Mouse (Mus musculus) ovary, postnatal 14 days (tissue): ENCODE results near the gene Pank2.
"Not testable (repeated sequence)": the region's sequence is repeated elsewhere in the genome, so short reads cannot be mapped to it uniquely, and the experiment has no call there.

Experiments used
- DNase-seq: peaks from one replicate; pipeline ENCODE4 v3.0.0; 2022; ENCODE audit warnings: low spot score

The Pank2 gene

DNA sequence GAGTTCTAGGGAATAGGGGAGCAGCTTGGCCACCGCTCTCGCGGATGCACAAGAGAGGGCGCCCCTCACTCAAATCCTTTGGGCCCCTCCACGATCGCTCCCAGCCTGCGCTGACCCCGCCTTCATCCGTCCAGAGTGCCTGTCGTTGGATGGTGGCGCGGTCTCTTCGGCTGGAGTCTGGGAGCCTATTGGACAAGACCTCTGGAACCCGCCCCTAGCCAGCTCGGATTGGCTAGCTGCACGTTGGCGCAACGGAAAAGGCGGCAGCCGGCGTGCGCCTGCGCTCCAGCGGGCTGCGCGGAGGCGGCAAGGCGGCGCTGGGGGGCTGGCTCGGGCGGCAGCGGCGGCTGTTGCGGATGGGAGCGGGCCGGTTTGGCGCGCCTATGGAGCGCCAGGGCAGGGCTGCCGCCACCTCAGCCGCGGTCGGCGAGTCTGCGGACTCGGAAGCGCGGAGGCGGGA, at the start of gene Pank2:
Pank2 (plus strand) TSS at position 283 of the 460 bp plus-strand sequence.
- peak; percentile 91 for DNase-seq

DNA sequence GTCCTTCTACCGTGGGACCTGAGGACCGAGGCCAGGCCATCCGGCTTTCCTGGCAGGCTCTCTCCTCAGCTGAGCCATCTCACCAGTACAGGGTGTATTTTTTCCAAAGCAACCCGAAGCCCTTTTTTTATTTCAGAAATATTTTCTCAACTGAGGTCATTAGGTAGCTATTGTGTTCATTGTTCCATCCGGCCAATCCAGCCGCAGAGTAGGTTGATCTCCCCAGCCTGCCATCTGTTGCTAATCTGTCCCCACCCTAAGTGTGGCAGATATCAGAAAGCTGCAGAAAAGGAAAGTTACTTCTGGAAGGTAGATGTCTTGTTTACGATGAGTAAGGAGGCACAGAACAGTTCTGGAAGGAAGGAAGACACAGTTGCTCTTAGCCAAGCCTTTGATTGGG, 48.5 kb upstream of the Pank2 start:
- no peak for DNase-seq

DNA sequence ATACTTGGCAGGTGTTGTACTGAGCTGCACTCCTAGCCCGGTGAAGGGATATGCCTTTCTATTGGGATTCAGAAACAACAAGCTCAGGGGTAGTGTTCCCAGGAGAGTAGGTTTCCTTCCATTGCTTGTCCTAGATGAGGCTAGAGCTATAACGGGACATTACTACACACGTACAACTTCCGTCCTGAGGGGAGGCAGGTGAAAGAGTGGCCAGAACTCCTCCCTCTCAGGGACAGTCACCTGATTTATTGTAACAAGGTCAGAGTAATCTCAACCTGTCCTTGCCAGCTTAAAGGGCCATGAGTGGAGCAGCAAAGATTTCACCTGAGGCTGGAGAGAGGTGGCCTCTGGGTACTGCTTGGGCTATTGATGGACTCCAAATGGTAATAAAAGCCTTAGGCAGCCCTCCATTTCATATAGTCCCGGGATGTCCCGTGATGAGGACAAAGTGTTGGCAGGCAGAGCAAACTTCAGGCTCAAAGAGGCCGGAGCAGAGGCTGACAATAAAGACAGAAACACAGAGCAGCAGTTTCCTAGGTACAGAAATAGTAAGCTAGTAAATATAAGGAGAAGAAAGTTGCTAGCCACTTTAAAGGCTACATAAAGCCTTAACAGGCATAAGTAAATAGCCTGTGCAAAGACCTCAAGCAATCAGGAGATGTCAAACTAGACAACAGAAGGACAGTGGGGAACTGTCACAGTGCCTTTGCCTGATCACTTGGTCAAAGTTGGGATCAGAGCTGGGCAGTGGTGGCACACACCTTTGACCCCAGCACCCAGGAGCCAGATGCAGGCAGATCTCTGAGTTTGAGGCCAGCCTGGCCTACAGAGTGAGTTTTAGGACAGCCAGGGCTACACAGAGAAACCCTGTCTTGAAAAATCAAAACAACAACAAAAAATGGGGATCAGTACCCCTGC, 46.1 kb upstream of the Pank2 start:
- no peak for DNase-seq

DNA sequence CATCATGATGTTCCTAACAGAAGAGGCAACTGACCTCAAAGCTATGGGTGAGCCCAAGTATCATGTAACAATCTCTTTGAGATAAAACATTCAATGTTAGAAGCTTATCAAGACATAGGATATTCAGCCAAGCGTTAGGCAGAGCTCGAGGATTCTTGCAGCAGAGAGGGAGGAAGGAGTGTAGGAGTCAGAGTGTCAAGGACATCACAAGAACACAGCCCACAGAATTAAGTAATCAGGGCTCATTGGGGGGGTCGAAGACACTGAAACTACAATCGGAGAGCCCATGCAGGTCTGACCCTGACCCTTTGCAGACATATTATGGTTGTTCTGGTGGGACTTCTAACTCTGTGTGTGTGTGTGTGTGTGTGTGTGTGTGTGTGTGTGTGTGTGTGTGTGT, 42.3 kb upstream of the Pank2 start:
- DNase-seq = no peak

DNA sequence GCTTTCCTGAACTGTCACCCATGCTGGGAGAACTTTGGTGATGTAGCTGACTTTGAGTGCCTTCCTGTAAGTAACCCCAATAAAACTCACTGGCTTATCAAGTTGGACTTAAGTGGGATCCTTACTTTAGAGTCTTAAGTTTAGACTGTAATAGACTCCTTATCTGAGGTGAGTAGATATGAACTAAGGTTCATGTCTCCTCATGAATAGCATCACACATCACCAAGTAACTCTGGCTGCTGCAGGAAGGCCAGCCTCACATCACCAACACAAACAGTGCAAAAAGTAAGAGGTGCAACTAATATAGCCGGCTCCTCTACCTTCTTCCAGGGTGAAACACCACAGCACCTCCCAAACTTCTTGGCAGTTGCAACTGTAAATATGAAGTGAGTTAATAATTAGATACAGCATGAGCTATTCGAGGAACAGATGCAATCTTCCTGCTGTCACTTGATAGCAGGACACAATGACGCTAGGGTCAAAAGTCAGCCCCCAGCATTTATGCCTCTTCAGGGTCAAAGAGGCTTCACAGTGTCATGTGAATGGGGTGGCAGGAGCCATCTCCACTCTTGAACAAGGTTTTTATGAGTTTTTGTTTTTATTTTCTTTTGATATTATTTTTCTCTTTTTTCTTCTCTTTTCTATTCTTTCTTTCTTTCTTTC, 40.3 kb upstream of the Pank2 start:
- DNase-seq = no peak

DNA sequence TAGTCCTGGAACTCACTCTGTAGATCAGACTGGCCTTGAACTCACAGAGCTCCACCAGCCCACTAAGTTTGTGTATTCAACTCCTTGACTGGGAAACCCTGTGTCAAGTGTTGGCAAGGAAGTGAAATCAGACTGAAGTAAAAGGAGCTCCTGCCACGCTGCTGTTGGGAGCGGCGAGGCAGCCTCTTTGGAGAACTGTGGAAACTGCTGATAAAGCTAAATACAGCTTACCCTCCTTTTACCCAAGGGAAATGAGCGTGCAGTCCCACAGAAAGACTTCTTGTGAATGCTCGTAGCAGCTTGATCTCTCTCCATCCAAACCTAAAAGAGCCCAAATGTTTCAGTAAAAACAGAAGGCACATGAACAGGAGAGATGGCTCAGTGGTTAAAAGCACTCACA, 39.7 kb upstream of the Pank2 start:
- DNase-seq = no peak

DNA sequence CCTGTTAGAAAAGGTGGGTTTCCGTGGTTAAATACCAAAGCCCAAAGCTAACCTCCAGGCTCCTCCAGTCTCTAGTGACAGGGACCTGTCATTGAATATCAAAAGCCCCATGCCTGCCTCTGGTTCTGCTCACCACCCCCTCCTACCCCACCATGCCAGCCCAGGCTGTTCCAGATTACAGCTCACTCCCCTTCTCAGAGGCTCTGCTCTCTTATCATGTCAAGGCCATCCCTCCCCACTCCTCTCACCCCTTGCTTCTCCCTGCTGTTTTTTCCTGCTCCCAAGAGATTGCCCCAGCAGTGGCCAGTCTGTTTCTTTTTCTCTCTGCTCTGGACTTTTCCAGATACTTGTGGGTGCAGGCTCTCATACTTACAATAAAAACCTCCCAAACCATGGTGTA, 38.7 kb upstream of the Pank2 start:
- DNase-seq = no peak

DNA sequence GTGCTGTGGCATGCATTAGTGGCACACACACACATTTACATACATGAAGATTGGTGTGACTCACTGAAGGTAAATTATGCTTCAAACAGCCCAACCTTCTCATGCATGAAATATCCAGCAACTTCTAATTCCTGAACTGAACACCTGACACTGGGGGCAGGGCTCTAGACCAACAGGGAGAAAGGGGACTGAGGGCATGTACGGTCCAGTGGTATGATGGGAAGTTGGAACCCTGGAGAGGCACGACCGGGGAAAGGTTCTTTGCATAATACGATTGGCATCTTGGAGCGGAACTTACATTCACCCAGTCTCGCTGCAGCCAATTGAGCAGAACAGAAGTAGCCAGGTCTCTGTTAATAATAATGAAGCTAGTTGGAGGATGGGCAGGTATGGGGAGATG, 37.1 kb upstream of the Pank2 start:
- DNase-seq = no peak

DNA sequence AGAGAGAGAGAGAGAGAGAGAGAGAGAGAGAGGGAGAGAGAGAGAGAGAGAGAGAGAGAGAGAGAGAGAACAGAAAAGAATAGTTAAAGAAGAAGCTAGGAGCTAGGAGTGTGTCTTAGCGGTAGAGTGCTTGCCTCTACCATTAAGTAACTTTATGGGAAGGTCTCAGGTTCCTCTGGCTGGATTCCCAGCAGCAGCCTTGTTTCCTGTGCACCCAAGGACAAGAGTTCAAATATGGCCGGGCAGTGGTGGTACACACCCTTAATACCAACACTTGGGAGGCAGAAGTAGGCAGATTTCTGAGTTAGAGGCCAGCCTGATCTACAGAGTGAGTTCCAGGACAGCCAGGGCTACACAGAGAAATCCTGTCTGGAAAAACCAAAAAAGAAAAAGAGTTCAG, 35.6 kb upstream of the Pank2 start:
- not testable (repeated sequence) for DNase-seq

DNA sequence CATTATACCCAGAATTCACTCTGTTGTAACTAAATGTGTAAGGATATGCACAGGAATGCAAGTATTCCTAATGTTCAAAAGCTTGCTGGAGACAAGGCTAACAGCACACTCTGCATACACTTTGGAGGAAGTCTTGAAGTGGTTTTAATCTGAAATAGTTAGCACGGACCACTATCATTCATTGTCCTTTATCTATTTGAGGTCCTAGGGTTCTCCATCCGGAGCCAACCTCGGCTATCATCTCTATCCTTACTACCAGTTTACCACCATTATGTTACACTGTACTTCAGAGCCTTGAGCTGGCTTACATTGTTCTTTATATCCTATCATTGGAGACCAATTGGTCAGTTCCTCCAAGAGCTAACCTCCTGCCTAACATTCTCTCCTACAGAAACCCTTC, 35.1 kb upstream of the Pank2 start:
- no peak for DNase-seq

DNA sequence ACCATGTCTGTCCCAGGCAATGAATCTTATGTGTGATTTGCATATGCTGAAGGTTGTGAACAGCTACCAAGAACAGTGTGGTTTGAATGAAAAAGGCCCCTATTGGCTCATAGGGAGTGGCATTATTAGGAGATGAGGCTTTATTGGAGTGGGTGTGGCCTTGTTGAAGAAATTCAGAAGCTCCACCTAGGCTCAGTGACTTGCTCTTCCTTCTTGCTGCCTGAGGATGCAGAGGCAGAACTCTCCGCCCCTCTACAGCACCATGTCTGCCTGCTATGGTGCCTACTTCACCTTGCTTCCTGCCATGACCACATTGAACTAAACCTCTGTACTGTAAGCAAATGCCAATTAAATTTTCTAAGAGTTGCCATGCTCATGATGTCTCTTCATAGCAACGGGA, 29.7 kb upstream of the Pank2 start:
- DNase-seq = no peak

DNA sequence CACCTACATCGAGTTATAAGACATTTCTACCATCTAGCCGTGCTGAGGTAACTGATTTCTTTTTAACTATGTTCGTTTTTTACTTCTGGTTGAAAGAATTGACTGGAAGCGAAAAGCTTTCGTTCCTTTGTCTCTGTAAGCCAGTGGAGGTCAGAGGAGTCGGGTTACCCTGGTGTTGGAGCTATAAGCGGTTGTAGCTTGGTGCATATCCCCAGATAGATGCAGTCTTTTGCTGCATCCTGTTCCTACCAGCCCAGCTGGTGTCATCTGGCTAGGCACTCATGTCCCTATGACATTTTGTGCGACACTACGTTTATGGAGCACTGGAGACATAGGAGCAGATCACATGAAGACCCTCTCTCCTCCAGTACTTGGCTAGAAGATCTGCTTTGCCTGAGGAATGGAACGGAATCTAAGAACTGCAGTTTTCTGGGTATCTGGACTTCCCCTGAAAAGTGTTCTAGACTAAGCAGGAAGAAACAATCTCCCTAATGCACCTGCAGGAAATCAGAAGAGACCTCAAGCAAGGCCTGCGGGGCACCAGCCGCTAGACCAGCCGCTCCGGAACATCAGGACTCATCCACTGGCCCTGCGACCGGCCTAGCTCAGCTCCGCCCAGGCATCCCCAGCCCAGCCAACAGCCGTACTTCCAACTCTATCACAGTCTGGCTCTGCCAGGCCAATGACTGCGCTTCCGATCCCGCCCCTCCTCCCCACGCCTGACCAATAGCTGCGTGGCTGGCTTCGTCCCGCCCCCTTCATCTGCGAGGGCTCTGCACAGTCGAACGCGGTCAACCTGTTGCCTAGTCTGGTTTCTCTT, 28.8 kb upstream of the Pank2 start, which contains the start of gene Mavs:
Mavs (plus strand) TSS at position 757 of the 820 bp plus-strand sequence.
- peak; percentile 92 for DNase-seq

DNA sequence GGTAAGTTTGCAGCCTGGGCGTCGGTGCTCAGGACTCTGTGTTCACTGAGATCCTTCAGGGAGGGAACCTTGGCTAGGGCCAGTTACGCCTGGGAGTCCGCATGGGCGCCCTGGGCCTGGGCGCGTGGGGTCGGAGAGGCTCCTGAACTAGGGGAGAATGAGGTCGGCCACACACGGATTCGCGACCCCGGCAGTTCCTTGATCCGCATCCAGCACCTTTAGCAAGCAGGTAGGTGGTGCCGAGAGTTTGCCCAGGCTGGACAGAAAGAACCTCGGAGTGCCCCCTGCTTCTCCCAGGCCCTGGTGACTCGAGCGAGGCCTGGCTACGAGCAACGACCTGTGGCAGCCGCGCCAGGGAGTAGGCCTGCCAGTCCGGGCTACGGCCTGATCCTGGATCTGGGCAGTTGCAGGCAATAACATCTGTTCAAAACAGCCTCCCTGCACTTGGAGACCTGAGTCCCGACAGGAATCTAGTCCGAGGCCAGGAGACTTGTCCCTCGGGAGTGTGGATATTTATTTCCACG, 28.1 kb upstream of the Pank2 start:
- DNase-seq = no peak

DNA sequence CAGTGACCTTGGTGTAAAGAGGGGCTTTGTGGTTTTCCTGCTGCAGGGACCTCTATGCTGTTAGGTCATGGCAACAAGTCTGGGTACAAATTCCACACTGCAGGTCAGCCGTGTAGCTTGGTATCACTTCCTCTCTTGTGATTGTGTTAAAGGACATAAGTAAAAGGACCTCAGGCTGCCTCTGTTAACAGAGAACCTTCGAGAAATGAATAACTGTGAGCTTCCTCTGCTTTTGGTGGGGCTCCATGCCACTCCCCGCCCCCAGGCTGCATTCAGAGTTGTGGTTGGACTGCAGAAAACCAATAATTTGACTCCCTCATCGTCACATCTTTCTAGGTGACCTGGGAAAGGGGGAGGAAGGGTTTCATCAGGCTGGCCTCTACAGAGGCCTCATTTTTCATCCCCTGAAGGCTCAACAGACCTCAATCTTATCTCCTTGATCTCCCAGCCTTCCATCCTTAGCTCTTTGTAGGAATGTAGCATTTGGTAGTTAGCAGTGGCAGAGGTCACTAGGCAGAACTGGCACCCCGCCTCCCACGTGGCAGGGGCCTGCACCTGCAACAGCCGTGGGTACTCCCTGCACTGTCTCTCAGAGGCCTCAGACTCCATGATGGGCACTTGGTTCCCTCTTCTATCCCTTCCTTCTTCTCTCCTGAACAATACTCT, 27.2 kb upstream of the Pank2 start:
- no peak for DNase-seq

DNA sequence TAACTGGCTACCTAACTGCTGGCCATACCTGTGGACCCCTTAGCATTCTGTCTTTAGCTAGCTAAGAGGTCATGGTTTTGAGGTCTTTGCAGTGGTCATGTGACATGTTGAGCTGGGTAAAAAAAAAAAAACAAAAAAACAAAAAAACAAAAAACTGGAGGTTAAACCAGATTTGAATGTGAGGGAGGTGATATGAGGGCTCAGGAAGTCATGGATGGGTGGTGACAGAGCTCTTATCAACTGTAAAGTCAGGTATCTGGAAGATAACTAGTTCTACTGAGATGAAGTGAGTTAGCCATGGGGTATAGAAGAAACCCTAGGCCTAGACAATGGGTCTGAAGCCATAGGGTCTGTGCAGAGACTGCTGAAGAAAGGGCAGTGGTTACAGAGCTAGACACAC, 20.1 kb upstream of the Pank2 start:
- no peak for DNase-seq

DNA sequence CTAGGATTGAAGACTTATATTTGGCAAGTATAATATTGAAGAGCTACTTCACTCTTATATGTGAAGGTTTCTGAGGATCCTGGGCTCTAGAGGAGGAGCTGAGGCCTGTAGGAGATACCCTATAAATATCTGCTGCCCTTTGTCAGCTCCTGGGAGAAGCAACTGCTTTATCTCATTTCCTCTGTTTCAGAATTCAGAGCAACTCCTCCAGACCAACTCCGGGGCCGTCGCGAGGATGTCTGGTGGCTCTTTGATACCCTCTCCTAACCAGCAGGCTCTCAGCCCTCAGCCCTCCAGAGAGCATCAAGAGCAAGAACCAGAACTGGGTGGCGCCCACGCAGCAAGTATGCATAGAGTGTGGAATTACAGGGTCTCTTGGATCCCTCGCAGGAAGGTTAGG, 19.4 kb upstream of the Pank2 start:
- no peak for DNase-seq

DNA sequence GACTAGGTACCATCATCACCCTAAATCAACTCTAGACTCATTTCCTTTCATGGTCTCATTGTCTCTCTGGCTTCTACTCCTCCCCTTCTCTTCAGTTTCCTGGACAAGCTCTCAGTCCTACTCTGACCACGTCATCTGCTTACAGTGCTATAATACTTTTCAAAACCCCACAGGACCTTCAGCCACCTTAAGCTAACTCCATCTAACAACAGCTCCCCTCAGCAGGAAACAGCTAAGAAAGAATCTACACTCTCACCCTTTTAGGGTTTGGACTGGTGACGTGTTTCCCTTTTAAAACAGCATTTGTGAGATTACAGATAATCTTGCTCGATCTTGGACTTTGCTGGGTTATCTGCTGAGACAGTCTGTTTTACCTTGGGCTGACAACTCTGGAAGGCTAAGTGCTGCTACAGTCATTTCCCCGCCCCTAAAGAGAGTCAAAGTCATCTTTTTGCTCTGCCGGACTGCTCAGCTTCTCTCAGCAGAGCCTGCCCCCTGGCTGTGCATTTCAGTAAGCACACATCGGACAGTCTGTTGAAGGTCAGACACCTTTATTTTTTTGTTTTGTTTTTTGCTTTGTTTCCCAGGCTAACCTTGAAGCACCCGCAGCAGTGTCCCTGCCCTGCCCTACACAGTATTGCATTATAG, 8.5 kb upstream of the Pank2 start:
- peak; percentile 49 for DNase-seq

DNA sequence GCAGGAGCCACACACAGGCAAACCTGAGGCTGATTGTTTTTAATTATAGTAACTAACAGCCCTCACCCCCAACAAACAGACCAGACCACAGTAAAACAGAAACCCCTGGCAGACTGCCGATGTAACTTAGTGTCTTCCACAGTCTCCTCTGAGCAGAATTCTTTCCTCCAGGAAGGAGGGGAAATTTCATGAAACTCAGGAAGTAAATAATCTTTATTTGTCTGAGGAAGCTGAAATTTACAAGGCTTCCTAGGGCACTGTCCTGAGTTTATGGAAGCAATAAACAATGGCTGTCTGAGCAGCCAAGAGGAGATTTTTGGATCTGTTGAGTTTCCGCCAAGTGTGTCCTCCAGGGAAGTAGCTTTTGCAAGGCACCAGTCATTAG, 8.0 kb upstream of the Pank2 start:
- no peak for DNase-seq

DNA sequence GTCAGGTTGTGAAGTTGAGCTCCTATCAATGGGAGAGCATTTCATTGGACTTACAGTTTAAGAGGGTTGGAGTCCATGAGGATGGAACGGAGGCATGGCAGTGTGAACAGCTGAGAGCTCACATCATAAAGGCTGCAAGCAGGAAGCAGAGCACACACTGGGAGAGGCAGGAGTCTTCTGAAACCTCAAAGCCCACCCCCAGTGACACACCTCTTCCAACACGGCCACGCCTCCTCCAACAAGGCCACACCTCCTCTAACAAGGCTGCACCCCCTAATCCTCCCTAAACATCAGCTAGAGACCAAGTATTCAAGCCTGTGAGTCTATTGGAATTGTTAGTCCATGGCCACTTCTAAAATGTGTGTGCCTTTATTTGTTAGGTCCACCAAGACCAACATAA, 6.6 kb upstream of the Pank2 start:
- DNase-seq = no peak

DNA sequence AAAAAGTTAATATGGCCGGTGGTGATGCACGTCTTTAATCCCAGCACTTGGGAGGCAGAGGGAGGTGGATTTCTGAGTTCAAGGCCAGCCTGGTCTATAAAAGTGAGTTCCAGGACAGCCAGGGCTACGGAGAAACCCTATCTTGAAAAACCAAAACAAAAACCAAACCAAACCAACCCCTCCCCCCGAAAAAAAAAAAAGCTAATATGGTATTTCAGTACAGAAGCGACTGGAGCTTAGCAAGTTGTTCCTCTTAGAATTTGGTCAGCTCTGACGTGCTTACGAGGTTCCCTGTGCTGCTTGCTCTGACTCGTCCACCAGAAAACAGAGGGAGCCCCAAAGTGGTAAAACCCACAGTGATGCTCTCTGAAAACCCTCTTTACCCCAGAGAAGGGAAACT, 3.6 kb upstream of the Pank2 start:
- no peak for DNase-seq
